Mouse (Mus musculus) neural tube, embryonic 13.5 days (tissue): ENCODE results near the gene Chrnb1. TPM values are rescaled to one million over a fixed set of nuclear protein-coding genes. Genes with fewer than 3 reads are reported as not detected.

Experiments used
- ATAC-seq: fragments of 200-750 bp; cut with Nextera tagmentation; 2 replicates; pipeline ENCODE4 v1.8.0; 2017; ENCODE audit warnings: low read depth, mild to moderate bottlenecking, moderate TSS enrichment, moderate library complexity
- H3K27ac ChIP-seq: fragments of 300-500 bp; sonication (generic); replicated peaks from 2 replicates; pipeline ENCODE4 v1.5.1; 2015; ENCODE audit warnings: moderate library complexity, mild to moderate bottlenecking, inconsistent platforms
- H3K27me3 ChIP-seq: fragments of 300-500 bp; sonication (generic); 2 replicates; pipeline ENCODE4 v1.6.1; 2015; ENCODE audit warnings: mild to moderate bottlenecking, inconsistent platforms
- H3K36me3 ChIP-seq: fragments of 300-500 bp; sonication (generic); 2 replicates; pipeline ENCODE4 v1.6.1; 2015; ENCODE audit warnings: mild to moderate bottlenecking, inconsistent platforms
- H3K4me1 ChIP-seq: fragments of 300-500 bp; sonication (generic); replicated peaks from 2 replicates; pipeline ENCODE4 v1.6.1; 2015; ENCODE audit warnings: inconsistent platforms
- H3K4me2 ChIP-seq: fragments of 300-500 bp; sonication (generic); 2 replicates; pipeline ENCODE4 v1.6.1; 2015; ENCODE audit warnings: inconsistent platforms, mild to moderate bottlenecking, moderate library complexity
- H3K4me3 ChIP-seq: fragments of 300-500 bp; sonication (generic); 2 replicates; pipeline ENCODE4 v1.5.1; 2015; ENCODE audit warnings: mild to moderate bottlenecking, inconsistent platforms
- H3K9ac ChIP-seq: fragments of 300-500 bp; sonication (generic); 2 replicates; pipeline ENCODE4 v1.6.1; 2015; ENCODE audit warnings: moderate library complexity, mild to moderate bottlenecking, inconsistent platforms
- H3K9me3 ChIP-seq: fragments of 300-500 bp; sonication (generic); 2 replicates; pipeline ENCODE4 v1.6.1; 2016; ENCODE audit warnings: inconsistent platforms
- WGBS: fragments of 180-500 bp; shearing (Covaris S2); methylation state at CpG from one replicate; pipeline ENCODE4 v1.1.7; 2015; 5-methylcytosine and 5-hydroxymethylcytosine counted together
- polyA plus RNA-seq: library from polyadenylated mRNA; unstranded; fragments of >200 nt; fragmentation: Nextera tagmentation; extraction: Ambion mirVana; gene quantifications from 2 replicates; pipeline ENCODE4 v1.2.1, GENCODE M21; 2015

Chrnb1 gene
- polyA plus RNA-seq, 1 experiment from 2014 or later = 2.4 TPM

DNA sequence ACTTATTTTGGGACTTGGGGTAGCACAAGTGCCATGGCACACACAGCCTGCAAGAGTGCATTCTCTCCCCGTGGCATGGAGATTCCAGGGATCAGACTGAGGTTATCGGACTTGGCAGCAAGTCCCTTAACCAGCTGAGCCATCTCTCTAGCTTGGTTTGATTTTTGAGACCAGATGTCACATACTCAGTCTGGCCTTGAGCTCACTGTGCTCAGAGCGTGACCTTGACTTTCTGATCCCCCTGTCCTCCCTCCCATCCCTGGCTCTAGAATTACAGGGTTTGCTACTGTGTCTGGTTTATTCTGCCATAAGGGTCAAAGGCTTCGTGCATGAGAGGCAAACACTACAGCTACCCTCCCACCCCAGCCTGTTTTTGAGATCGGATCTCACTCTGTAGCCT, 6.3 kb downstream of the Chrnb1 start:
- no peak overlapping the region for H3K27ac ChIP-seq
- no peak overlapping the region for H3K4me2 ChIP-seq
- WGBS = 72% methylated on average over 5 of the region's 5 CpGs
- no peak overlapping the region for H3K9ac ChIP-seq
- H3K9me3 ChIP-seq = no peaks in the 10 kb centered on the region
- no peak for ATAC-seq
- H3K4me1 ChIP-seq = no peaks in the 10 kb centered on the region
- no peaks in the 10 kb centered on the region for H3K36me3 ChIP-seq
- peaks cover 27% of the 10 kb centered on the region for H3K27me3 ChIP-seq
- no peak overlapping the region for H3K4me3 ChIP-seq

DNA sequence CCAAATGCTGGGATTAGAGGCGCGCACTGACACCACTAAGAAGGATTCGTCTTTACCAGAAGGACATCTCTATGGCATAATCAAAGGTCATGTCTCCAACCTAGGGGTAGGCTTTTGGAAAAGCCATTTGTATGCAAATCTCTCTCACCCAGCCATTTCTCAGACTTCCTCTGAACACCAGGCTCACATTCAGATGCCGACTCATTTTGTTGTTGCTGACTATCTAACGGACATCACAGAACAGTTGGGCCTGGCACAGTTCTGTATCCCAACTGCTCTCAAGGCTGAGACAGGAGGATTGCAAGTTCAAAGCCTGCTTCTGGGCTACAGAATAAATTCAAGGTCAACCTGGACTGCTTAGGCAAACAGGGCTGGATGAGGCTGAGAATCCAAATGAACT, 8.4 kb downstream of the Chrnb1 start:
- Histone ChIP-seq H3K36me3 (no peaks in the 10 kb centered on the region), H3K4me2 (no peak overlapping the region), H3K9me3 (no peaks in the 10 kb centered on the region), H3K9ac (no peak overlapping the region), H3K27ac (no peak overlapping the region), H3K4me3 (no peak overlapping the region), H3K27me3 (peaks cover 8% of the 10 kb centered on the region), H3K4me1 (no peaks in the 10 kb centered on the region)
- ATAC-seq = no peak
- 79% methylated on average over 5 of the region's 5 CpGs for WGBS

DNA sequence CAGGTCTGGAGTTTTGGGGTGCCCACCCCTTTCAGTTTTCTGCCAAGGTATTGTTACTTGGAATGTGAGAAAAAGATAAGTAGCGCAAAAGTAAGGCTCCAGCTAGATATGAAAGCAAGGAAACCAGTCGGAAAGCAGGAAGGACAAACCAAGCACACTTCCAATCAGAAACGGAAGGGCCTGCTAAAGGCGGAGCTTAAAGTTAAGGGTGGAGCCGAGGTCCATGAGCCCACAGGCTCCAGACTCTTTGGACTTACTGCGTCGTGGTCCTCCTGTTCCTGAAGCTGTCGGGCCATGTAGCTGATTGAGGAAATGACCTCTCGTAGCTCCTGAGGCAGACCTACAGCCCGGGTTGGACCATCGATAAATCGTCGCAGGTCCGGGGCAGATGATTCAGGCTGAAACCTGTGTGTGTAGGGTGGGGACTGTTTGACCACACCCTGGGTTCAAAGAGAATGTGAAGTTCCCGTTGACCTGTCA, 10.9 kb downstream of the Chrnb1 start:
- 39% methylated on average over 15 of the region's 15 CpGs for WGBS
- Histone ChIP-seq H3K4me3 (no peak overlapping the region), H3K9me3 (no peaks in the 10 kb centered on the region), H3K27ac (no peak overlapping the region), H3K9ac (no peak overlapping the region), H3K4me2 (peak overlapping the region; percentile 11; the same call in 1 of the 2 replicates), H3K27me3 (no peaks in the 10 kb centered on the region; the same call in none of the 2 replicates), H3K36me3 (no peaks in the 10 kb centered on the region), H3K4me1 (no peaks in the 10 kb centered on the region; the same call in 1 of the 2 replicates)
- no peak for ATAC-seq

DNA sequence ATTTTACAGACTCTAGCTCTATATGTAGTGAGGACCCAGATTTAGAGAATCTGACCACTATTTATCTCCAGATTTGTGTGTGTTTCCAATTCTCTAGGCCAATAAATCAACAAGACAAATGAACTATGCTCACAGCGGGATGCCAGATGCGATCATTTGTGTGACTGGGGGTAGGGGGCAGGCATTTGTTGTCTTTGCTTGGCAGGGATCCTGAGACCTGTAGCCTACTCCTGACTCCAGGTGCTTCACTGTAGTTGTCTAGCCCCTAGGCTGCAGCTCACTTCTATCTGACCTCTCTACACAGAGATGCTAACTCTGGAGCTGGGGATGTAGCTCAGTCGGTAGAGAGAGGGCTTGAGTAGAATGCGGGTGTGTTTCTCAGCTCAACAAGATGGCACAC, 13.9 kb downstream of the Chrnb1 start:
- no peak overlapping the region for H3K4me3 ChIP-seq
- no peaks in the 10 kb centered on the region; the same call in 1 of the 2 replicates for H3K4me1 ChIP-seq
- WGBS = 22% methylated on average over 4 of the region's 4 CpGs
- H3K9me3 ChIP-seq = no peaks in the 10 kb centered on the region
- peaks cover 22% of the 10 kb centered on the region for H3K36me3 ChIP-seq
- H3K27me3 ChIP-seq = peaks cover 18% of the 10 kb centered on the region
- H3K4me2 ChIP-seq = no peak overlapping the region
- no peak overlapping the region for H3K9ac ChIP-seq
- no peak overlapping the region for H3K27ac ChIP-seq
- ATAC-seq = no peak

DNA sequence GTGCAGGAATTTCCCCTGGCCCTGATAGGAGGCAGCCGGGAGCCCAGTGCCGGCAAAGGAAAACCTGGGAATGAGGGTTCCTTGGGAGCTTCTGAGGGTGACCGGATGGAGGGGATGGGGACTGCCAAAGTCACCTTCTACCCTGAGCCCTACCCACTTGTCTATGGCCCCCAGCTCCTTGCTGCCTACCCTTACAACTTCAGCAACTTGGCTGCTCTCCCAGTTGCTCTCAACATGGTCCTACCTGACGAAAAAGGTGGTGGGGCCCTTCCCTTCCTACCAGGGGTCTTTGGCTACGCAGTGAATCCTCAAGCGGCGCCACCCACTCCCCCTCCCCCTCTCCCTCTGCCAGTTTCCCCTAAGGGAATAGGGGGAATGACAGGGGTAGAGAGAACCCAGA, 16.8 kb downstream of the Chrnb1 start:
- ATAC-seq = no peak

DNA sequence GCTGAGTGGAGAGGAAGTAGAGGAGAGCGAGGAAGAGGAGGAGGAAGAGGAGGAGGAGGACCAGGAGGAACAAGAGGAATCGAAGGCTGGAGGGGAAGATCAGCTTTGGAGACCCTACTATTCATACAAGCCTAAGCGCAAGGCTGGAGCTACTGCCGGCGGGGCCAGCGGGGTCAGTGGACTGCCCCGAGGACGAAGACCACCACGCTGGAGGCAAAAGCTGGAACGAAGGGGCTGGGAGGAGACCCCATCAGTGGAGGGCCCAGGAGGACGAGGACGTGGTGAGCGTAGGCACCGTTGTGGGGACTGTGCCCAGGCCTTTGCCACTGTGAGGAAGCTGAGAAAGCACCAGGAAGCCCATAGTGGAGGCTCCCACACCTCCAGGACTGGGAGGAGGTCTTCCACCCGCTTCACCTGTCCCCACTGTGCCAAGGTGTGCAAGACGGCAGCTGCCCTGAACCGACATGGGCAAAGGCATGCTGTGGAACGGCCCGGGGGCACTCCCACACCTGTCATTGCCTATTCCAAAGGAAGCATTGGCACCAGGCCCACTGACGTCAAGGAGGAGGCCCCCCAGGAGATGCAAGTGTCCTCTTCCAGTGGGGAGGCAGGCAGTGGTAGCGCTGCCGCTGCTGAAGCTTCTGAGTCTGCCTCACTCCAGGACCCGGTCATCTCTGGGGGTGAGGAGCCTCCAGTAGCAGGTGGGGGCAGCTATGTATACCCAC, 17.3 kb downstream of the Chrnb1 start:
- no peaks in the 10 kb centered on the region; the same call in 1 of the 2 replicates for H3K4me1 ChIP-seq
- H3K27ac ChIP-seq = no peak overlapping the region
- no peak for ATAC-seq
- no peak overlapping the region for H3K9ac ChIP-seq
- WGBS = 71% methylated on average over 23 of the region's 23 CpGs
- peaks cover 21% of the 10 kb centered on the region for H3K27me3 ChIP-seq
- H3K4me2 ChIP-seq = no peak overlapping the region
- H3K4me3 ChIP-seq = no peak overlapping the region
- H3K36me3 ChIP-seq = peaks cover 39% of the 10 kb centered on the region
- no peaks in the 10 kb centered on the region for H3K9me3 ChIP-seq

More for the DNA sequence above, 16.8 kb downstream of the Chrnb1 start:
- WGBS = 52% methylated on average over 7 of the region's 7 CpGs
- H3K9me3 ChIP-seq = no peaks in the 10 kb centered on the region
- H3K36me3 ChIP-seq = peaks cover 39% of the 10 kb centered on the region
- H3K27ac ChIP-seq = no peak overlapping the region
- H3K4me1 ChIP-seq = no peaks in the 10 kb centered on the region; the same call in 1 of the 2 replicates
- H3K27me3 ChIP-seq = peaks cover 21% of the 10 kb centered on the region
- H3K4me2 ChIP-seq = no peak overlapping the region
- no peak overlapping the region for H3K9ac ChIP-seq
- no peak overlapping the region for H3K4me3 ChIP-seq

DNA sequence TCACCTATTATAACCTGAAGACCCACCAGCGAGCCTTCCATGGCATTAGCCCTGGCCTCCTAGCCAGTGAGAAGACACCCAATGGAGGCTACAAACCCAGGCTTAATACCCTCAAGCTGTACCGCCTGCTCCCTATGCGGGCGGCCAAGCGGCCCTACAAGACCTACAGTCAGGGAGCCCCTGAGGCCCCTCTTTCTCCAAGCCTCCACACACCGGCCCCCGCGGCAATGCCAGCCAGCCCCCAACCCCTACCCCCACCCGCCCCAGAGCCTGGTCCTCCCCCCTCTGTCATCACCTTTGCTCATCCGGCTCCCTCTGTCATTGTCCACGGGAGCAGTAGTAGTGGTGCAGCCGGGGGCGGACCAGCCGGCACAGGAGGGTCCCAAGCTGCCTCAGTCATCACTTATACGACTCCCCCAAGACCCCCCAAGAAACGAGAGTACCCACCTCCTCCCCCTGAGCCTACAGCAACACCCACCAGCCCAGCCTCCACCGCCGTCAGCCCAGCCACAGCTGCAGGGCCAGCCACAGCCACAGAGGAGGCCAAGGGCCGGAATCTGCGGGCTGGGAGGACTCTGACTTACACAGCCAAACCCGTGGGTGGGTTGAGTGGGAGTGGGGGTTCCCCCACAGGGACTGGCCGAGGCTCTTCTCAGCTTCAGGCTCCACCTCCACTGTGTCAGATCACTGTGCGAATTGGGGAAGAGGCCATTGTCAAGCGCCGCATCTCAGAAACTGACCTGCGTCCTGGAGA, 18.1 kb downstream of the Chrnb1 start:
- H3K4me2 ChIP-seq = no peak overlapping the region
- H3K4me3 ChIP-seq = no peak overlapping the region
- no peak overlapping the region for H3K27ac ChIP-seq
- peaks cover 21% of the 10 kb centered on the region for H3K27me3 ChIP-seq
- peaks cover 44% of the 10 kb centered on the region for H3K36me3 ChIP-seq
- H3K4me1 ChIP-seq = no peaks in the 10 kb centered on the region; the same call in 1 of the 2 replicates
- 57% methylated on average over 26 of the region's 26 CpGs for WGBS
- no peak overlapping the region for H3K9ac ChIP-seq
- no peak for ATAC-seq
- H3K9me3 ChIP-seq = no peaks in the 10 kb centered on the region

DNA sequence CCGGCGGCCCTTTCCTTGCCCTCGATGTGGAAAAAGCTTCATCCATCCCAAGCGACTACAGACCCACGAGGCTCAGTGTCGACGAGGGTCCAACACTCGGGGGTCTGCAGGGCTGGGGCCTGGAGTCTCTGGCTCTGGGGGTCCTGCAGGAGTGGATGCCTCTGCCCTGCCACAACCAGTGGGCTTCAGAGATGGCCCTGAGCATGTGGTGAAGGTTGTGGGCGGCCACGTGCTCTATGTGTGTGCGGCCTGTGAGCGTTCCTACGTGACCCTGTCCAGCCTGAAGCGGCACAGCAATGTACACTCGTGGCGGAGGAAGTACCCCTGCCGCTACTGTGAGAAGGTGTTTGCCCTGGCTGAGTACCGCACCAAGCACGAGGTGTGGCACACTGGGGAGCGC, 19.3 kb downstream of the Chrnb1 start:
- peaks cover 21% of the 10 kb centered on the region for H3K27me3 ChIP-seq
- H3K9me3 ChIP-seq = no peaks in the 10 kb centered on the region
- no peak for ATAC-seq
- H3K27ac ChIP-seq = no peak overlapping the region
- H3K4me1 ChIP-seq = no peaks in the 10 kb centered on the region; the same call in 1 of the 2 replicates
- WGBS = 82% methylated on average over 20 of the region's 20 CpGs
- H3K36me3 ChIP-seq = peaks cover 44% of the 10 kb centered on the region
- H3K4me3 ChIP-seq = no peak overlapping the region
- H3K4me2 ChIP-seq = no peak overlapping the region
- H3K9ac ChIP-seq = no peak overlapping the region

DNA sequence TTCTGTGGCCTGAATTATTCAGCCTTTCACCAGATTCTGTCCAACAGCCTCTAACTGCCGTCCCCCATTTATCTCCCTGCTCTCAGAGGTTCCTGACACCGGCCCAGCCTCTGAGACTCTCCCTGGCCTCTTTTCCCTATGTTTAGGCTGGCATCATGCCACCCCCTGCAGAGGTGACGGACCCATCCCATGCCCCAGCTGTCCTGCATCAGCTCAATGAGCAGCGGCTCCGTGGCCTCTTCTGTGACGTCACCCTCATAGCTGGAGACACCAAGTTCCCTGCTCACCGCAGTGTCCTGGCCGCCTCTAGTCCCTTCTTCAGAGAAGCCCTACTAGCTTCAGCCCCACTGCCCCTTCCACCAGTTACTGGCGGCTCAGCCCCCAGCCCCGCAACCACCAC, 20.0 kb downstream of the Chrnb1 start:
- 54% methylated on average over 10 of the region's 10 CpGs for WGBS
- Histone ChIP-seq H3K4me2 (no peak overlapping the region), H3K4me1 (no peaks in the 10 kb centered on the region), H3K4me3 (no peak overlapping the region), H3K27ac (no peak overlapping the region), H3K27me3 (peaks cover 21% of the 10 kb centered on the region), H3K9me3 (no peaks in the 10 kb centered on the region), H3K36me3 (peaks cover 44% of the 10 kb centered on the region), H3K9ac (no peak overlapping the region)
- no peak for ATAC-seq

DNA sequence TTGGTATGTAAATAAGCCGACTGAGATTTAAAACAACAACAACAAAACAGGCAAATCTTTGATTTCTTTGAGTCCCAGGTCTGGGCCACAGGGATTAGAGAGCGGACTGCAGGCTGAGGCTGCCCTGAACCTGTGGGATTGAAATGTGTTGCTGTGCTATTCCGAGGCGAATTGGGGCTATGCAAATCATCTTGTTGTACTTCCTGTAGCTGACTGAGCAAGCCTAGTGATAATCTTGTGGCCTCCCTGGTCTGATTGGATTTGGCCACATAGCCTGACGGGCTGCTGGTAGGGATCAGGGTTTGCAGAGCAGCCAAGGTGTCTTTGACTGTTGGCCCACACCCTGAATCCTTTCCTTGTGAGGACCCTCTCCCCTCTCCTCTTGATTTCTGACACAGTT, 20.8 kb downstream of the Chrnb1 start:
- H3K9me3 ChIP-seq = no peaks in the 10 kb centered on the region

DNA sequence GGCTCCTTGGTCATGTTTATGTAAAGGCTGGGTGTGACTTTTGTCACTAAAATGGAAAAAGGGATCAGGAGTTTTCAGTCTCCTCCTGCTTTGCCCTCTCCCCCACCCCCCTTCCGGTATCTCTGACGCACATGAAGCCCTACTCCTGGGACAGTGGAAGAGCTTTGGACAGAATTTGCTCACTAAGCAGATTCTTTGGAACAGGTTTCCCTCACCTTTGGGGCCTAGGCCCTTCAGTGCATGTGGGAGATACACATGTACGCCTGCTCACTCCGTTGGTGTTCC, 28.2 kb downstream of the Chrnb1 start:
- 0 out of 2 replicates have a peak overlapping the region, but pooled peaks have one; percentile 87 for H3K4me3 ChIP-seq
- peak overlapping the region; percentile 98 for H3K9ac ChIP-seq

More for the DNA sequence above, 20.8 kb downstream of the Chrnb1 start:
- Histone ChIP-seq H3K4me1 (peaks cover under 1% of the 10 kb centered on the region), H3K27ac (no peak overlapping the region), H3K4me2 (no peak overlapping the region), H3K27me3 (peaks cover 21% of the 10 kb centered on the region), H3K36me3 (peaks cover 44% of the 10 kb centered on the region), H3K4me3 (no peak overlapping the region), H3K9ac (no peak overlapping the region)
- 65% methylated on average over 5 of the region's 5 CpGs for WGBS
- ATAC-seq = no peak

DNA sequence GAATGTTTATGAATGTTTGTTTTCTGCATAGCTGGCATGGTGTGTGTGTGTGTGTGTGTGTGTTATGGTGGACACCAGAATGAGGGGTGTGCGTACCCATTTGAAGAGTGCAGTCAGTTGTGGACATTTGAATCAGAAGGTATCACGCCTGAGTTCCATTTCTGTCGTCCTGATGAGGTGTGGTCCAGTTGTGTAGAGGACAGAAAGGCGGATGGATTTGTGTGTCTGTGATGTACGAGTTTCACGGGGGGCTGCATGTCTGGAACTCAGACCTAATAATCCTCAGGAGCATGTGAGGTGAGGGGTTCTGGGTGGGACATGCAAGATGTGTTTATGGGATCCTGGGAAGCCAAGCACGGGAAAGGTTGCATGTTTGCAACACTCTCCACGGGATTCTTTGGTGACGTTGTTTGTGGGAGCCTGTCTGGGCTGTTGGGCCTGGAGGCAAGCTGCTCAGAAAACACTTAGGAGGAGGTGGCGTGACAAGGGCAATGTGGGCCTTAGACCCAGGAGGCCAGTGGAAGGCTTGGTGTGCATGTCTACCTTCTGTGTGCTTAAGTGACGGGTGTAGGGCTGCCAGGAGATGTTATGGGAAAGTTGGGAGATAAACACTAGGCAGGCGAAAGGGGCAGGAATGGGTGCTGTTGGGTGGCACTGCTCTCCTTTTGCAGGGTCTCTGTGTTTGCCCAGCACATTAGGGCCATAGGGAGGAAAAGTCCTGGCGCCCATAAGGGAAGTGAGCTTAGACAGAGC, 28.7 kb downstream of the Chrnb1 start:
- Histone ChIP-seq H3K9me3 (no peaks in the 10 kb centered on the region), H3K27ac (no peak overlapping the region), H3K4me1 (peaks cover 32% of the 10 kb centered on the region), H3K9ac (peak overlapping the region; percentile 98), H3K4me3 (peak overlapping the region; percentile 87), H3K4me2 (peak overlapping the region; percentile 60), H3K27me3 (no peaks in the 10 kb centered on the region), H3K36me3 (no peaks in the 10 kb centered on the region)
- WGBS = 68% methylated on average over 13 of the region's 13 CpGs
- ATAC-seq = 0 out of 2 replicates have a peak, but pooled peaks have one; percentile 2

More for the DNA sequence above, 28.2 kb downstream of the Chrnb1 start:
- WGBS = 72% methylated on average over 4 of the region's 4 CpGs
- H3K27ac ChIP-seq = no peak overlapping the region
- H3K4me1 ChIP-seq = peaks cover 32% of the 10 kb centered on the region
- no peak for ATAC-seq
- H3K36me3 ChIP-seq = no peaks in the 10 kb centered on the region
- no peaks in the 10 kb centered on the region for H3K9me3 ChIP-seq
- no peaks in the 10 kb centered on the region for H3K27me3 ChIP-seq
- H3K4me2 ChIP-seq = peak overlapping the region; percentile 60
